Mouse (Mus musculus): ENCODE measurements at regions not wholly inside any gene's neighbourhood (a gene's known extent, or its start where the extent isn't known, plus 50 kb on each side); places are given as distances from the start of the nearest gene placed in this dataset.
A peak's percentile ranks its signal among the peaks of the same experiment; 100 is the strongest.

DNA sequence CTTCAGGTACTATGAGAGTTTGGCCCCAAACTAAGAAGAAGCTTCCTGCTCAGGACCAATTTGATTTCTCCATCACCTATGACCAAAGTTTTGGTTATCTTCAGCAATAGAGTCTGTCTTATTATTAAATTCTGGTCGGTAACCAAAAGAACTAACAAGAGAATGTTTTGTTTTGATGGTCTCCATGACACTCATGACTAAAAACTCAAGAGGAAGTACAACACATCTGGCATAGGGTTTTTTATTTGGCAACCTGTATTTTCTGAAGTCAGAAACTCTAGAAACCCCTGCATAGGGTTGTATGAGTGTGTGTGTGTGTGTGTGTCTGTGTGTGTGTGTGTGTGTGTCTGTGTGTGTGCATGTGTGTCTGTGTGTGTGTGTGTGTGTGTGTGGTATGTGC, 310.5 kb downstream of the Ptprc start:
- DNase-seq (ENCODE audit: low read depth, low spot score) = peak; percentile 10

DNA sequence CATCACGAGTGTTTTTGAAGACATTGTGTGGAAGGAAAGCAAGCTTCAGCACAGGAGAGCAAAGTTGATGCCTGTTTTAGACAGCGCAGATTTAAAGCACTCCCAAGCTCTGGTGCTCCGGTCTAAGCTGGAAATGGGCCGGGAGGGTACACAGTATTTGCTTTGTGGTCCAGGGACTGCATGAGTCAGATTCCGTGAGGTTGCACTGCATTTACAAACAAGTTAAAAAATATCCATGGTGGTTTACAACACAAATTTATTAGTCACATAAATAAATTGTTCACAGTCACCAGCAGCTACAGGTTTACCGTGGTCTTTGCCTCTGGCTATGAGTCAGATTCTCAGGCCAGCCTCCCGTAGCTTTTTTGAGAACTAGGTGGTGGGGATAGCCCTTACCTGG, 312.0 kb downstream of the Ptprc start:
- no peak for DNase-seq (ENCODE audit: low read depth, low spot score)

DNA sequence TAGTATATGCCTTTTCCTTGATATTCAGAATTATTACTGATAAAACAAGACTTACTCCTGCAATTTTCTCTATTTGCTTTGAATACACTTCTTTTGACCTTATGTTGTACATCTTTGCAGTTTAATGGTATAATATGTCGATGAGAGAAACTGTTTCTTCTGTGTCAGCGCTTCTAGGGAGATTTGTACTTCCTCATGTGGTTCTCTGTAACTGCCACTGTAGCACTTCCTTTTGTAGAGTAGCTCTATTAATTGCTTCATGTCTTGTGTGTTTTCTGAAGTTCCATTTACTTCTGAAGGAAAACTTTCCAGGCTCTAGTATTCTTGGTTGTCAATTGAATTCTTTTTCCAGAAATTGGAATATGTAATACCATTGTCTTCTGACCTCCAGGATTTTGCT, 323.2 kb downstream of the Ptprc start:
- no peak for DNase-seq (ENCODE audit: low read depth, low spot score)

DNA sequence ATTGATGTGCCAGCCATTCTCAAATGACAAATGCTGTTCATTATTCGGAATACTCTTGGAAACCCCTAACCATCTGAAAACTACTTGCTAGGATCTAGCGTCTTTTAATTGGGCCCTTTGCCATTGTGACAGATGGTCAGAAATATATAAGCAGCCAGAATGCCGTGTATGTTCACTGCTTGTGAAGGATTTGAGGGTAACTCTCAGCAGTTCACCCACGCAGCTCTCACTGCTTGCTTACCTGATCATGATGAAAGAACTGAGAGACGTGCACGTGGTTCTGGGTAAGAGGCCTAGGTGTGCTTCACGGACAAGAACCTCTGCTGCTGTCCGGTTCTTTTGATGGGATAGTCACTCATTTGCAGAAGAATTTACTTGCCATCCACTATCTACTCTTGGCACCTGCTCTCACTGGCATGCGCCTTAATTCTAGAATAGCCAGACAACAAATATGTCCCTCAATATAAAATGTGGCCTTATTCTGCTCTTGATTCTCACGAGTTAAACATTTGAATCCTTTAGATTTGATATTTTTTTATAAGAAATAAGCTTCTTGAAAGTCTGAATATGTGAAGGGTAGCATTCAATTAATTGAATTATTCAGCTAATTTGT, 328.1 kb downstream of the Ptprc start:
- DNase-seq (ENCODE audit: low read depth, low spot score) = no peak

DNA sequence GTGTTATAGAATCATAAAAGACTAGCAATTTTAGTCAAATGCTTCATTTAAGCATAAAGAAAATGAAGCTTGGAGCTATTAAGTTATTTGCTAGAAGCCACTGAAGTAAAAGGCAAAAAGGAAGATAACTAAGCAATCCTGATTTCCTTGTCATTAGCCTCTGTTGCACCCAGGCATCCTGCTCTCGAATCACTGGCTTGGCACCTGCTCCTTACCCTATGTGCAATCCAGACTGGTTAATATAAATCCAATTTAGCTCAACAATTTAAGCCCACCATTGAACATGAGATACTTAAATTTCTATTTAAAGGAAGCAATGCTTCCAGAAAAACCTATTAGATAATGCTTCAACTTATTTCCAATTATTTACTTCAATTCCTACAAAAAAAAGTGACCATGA, 328.7 kb downstream of the Ptprc start:
- no peak for DNase-seq (ENCODE audit: low read depth, low spot score)

DNA sequence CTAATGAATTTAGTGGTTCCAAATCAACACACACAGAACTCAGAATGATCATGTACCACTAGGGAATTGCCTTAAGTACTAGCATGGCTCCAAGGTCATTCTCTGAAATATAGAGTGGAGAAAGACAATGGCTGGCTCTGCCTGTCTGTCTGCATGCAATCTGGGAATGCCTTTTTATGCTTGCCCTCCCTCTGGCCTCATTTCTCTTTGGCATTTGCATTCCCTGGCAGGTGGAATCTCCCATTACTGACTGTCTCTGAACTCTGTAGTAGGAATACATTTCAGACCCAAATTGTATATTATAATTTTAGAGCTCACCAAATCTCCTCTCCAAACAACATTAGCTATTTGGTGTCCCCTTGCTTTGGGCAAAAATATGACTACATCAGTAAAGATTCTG, 335.0 kb downstream of the Ptprc start:
- DNase-seq (ENCODE audit: low read depth, low spot score) = no peak

DNA sequence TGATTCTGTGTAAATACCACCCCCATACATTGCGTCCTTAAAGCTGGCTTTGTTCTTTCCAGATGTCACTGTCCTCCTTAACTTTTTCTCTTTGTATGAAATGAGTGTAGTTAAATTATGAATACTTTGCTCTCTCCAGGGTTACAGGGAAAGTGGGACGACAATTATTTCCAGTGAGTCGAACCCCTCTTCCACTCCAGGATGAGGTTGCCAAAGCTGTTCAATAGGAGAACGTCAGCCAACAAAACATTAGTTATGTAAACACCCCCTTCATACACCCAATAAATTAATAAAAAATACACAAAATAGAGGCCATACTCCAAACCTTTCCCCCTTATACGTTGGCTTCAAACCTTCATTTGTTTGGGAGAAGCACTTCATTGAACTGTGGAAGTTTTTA, 335.8 kb downstream of the Ptprc start:
- no peak for DNase-seq (ENCODE audit: low read depth, low spot score)

DNA sequence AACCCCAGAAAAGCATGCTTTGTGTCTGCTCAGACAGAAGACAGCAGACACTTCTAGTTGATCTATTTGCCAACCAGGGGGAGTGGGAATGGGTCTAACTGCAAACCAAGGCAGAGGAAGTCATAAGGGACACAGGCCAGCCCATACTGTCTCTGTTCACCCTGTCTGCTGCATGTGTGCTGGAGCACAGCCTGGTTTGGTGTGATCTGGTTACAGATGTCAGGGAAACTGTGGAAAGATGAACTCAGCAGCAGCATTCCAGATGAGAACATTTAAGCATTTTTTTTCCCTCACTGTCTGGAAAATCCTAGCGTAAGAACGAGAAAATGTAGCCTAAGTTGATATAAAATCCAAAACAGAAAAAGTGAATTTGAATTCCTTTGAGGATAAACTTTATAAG, 336.2 kb downstream of the Ptprc start:
- no peak for DNase-seq (ENCODE audit: low read depth, low spot score)

DNA sequence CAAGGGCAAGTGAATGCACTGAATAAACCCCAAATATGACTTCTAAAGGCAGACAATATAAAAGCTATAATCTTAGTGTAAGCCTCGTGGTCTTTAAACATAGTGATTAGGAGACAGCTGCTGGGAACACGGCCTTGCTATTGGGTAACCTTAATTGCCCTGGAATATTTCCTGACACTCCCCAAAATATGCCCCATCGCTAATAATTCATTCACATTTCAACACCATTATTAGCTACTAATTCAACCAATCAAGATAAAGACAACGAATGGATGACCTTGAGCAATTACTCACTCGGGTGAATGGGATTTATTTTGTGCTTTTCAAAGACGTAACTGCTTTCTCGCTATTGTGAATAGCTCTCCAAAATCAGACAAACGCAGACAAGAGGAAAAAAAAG, 337.2 kb downstream of the Ptprc start:
- DNase-seq (ENCODE audit: low read depth, low spot score) = no peak

DNA sequence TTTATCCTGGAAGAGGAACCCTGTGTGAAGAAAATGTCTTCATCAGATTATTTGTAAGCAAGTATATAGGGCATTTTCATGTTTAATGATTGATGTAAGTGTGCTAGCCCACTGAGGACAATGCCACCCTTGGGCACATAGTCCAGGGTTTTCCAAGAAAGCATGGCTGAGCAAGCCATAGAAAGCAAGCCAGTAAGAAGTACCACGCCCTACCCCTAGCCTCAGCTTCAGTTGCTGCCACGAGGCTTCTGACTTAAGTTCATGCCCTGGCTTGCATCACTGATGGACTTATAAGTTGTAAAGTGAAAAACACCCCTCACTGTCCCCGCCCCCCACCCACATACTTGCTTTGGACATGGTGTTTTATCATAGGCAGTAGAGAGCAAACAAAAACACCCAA, 342.0 kb downstream of the Ptprc start:
- no peak for DNase-seq (ENCODE audit: low read depth, low spot score)

DNA sequence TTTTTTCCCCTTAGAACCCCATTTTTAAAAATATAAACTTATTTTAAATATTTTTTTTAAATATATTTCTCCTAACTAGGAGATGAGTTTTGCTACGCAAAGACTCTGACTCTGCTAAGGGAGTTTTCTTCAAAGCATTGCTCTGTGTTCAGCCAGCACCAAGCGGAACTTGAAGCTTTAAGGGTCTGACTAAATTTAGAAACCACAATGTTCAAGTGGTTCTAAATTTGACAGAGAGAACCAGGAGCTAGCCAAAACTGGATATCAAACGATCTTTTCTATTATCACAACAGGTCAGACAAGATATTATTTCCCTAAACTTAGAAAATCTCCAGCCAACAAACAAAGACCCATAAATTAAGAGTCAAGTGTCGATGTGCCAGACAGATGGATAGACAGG, 344.2 kb downstream of the Ptprc start:
- DNase-seq (ENCODE audit: low read depth, low spot score) = no peak

DNA sequence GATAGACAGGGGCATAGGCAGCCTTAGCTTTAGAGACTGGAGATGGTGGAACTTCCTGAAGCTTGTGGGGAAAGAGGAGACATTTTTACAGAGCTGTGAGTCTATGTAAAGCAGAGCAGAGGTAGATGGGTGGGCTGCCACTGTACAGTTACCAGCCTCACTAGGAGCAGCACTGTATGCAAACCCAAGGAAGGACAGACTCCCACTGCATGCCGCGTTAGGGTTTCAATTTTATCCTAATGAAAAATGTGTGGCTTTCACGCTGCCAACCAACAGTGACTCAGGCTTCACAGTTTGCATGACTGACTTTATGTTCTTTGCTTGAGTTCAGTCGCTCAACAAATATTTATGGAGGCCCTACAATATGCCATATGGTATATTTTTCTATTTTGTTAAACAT, 348.1 kb downstream of the Ptprc start:
- no peak for DNase-seq (ENCODE audit: low read depth, low spot score)

DNA sequence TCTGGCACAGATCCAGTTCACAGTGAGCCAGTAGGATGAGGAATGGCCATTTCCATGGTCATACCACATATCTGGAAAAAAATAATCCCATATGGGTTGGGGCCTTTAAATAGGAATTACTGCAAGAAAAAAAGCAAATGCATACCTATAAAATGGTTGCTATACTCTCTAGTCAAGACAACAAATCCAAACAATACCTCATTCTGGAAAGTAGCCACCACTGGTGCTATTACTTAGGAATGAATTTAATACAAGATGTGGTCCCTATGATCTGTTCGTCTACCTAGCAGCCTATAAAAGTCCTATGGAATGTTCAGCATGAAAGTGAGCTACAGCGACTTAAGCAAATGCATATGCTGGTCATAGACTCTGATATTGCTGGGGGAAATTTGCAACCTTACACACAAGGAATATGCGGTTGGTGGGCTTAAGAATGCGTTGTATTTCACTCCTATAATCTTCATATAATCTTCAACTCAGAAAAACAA, 360.1 kb downstream of the Ptprc start:
- no peak for DNase-seq (ENCODE audit: low read depth, low spot score)

DNA sequence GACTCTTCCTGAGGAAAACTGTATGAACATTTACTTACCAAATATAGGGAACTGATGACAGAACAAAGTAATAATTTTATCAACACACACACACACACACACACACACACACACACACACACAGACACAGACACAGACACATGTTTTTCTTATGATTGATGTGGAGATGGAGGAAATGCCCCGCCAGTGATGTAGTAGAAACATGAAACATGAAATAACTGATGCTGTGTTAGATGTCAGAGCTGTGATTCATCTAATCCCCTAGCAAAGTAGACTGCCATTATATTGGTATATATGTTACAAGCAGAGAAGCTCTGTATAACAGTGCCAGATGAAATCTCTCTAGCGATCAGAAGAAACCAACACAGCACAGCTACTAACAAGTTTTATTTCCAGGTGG, 361.0 kb downstream of the Ptprc start:
- DNase-seq (ENCODE audit: low read depth, low spot score) = no peak

DNA sequence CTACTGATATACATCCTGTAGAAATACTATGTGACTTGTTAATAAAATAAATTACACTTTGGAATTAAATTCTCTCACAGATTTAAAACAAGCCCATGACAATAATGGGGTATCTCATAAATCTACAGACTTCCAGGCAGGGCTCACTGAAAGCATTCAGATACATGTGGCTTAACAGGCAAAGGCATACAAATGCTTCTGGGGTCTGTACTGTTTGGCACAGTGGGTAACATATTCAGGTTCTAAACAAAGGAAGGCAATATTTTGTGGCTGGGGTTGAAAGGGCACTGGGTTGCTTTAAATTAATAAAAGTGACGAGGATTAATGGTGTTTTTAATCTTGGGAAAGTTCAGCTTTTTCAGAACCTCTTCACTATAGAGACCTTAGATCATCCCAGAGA, 361.8 kb downstream of the Ptprc start:
- no peak for DNase-seq (ENCODE audit: low read depth, low spot score)

DNA sequence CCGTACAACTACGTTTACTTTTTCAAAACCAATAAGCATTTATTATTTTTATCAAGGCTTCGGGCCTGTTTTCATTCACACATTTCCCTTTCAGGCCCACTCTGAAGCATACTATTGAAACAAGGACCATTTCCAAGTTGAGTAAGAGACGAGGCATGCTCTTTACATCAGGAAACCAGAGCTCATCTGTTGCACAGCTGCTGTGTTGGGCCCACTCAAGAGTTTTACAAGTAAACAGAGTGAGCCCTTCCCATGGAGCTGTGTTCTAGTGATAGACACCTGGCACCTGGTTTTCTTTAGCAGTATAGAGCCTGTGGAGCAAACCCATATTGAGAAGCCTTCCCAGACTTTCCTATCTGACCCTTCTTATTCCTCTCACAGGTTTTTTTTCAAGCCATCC, 363.5 kb downstream of the Ptprc start:
- DNase-seq (ENCODE audit: low read depth, low spot score) = no peak

DNA sequence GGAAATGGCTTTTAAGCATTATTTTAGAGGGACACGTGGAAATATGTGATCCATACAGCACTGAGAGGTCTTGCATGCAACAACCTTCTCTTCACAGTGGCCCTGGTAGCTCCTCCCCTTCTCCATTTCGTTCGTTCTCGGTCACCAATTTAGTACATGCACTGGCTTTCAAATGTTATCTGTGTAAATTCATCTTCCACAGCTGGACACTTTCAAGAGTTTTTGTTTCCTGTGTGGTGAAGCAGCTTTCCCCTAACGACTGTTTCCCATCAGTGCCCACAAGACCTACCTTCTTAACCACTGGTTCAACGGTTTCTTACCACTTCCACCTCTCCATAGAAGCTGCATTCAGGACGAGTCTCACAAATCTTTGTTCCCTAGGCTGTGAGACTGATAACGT, 368.8 kb downstream of the Ptprc start:
- peak; percentile 4 for DNase-seq (ENCODE audit: low read depth, low spot score)

DNA sequence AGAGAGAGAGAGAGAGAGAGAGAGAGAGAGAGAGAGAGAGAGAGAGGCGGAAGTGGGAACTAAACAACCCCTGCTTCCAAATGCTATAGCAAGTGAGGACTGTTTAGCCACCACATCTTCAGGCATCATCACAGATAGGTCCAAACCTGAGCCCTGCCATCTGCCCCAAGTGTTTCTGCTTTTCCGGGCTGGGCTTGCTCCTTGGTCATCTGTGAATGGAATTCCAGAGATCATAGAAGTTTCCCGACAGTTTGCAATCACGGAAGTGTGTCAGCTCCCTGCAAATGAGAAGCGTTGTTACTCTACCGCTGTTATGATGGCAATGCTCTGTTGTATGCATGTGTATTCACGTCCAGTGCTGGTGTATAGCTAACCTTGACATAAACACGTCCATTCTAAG, 369.3 kb downstream of the Ptprc start:
- no peak for DNase-seq (ENCODE audit: low read depth, low spot score)

DNA sequence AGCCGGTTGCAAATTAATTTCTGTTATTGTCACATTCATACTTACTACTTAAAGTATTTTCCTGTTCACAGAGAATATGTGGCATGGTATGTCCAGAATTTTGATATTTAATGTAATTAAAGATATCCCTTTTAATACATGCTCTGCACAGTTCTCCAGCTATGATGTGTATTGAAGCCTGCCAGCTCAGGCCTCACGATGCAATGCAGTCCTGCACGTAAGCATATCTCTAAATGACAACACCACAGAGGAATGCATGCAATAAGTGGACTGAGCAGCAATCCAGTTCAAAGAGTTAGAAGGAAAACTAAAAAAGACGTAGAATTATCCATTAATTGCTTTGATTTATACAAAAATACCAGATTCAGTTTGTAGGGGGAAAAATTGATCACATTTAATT, 373.4 kb downstream of the Ptprc start:
- no peak for DNase-seq (ENCODE audit: low read depth, low spot score)

DNA sequence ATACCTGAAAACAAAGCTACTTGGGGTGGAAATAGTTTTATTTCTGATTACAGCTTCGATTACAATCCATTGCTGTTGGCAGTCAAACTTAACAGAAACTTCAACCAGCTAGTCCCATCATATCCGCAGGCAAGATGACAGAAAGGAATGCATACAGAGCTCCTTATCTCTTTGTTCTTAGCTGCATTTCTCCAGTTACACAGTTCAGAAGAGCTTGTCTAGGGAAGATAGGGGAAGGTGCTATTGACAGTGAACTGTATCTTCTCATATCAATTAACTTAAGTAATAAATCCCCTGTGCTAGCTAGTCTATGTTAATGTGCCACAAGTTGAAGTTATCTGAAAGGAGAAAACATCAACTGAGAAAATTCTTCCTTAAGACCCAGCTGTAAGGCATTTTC, 374.8 kb downstream of the Ptprc start:
- DNase-seq (ENCODE audit: low read depth, low spot score) = no peak

DNA sequence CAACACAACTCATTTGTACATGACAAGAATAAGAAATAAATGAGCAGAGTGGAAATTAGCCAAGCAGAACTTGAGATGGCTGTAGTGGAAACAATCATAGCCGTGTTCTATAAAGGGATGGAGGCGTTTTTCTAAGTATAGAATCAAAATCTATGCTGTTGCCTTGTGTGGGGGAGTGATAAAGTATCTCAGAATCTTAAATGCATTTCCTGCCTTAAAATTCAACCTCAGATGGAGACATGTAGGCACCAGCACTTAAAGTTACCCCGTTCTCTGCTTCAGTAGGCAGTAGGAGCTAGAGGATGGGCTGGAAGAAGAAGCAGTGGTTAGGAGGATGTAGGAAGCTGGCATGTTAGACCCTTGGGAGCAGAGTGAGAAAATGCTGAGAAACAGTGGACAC, 386.7 kb downstream of the Ptprc start:
- no peak for DNase-seq (ENCODE audit: low read depth, low spot score)

DNA sequence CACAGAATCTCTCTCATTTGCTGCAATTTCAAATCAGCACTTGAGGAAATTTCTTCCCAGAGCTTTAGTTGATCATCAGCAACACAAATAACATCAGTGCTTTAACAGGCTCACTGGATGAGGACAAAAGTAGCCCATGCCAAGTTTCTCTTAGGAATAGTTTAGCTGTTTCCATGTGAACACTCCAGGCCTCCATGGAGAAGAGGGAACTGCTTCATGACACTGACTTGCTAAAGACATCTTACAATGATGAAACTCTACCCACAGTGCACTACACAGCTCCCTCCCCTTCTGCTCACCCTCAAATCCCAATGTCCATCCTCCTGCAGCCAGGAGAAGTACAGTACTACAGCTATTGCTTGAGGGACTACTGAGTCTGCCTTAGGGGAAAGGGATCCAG, 388.9 kb downstream of the Ptprc start:
- no peak for DNase-seq (ENCODE audit: low read depth, low spot score)

DNA sequence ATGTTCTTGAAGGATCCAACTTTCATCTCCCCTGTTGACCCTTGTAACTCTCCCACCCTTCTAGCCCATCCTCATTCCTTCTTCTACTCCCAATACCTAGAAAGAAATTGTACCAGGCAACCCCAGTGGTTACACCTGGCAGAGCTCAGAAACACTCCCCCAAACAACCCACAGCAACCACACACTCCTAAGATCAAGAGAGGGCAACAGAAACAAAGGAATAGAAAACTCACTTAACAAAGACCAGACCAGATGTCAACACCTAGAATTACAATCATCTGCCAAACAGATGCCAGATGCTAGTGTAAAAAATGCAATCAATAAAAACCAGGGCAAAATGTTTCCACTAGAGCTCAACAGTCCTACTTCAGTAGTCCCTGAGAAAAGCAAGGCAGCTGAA, 400.9 kb downstream of the Ptprc start:
- no peak for DNase-seq (ENCODE audit: low read depth, low spot score)

DNA sequence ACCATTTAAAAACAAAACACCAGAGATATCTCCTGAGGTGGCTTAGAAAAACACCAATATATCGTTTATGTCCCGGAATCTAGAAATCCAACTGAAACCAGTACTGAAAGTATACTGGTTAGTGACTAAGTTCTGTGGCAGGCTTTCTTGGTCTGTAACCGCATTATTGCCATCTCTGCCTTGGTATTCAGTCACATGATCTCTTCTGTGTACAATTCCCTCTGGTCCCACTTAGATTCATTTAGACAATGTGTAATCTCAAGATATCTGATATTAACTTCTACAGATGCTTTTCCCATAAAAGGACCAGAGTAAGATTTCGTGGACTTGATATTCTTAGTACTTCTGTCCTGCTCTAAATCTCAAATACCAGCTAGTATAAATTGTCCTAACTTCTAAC, 414.7 kb downstream of the Ptprc start:
- DNase-seq (ENCODE audit: low read depth, low spot score) = no peak
